Mouse (Mus musculus): Measurements from ENCODE around the gene Nr2c2.

DNA sequence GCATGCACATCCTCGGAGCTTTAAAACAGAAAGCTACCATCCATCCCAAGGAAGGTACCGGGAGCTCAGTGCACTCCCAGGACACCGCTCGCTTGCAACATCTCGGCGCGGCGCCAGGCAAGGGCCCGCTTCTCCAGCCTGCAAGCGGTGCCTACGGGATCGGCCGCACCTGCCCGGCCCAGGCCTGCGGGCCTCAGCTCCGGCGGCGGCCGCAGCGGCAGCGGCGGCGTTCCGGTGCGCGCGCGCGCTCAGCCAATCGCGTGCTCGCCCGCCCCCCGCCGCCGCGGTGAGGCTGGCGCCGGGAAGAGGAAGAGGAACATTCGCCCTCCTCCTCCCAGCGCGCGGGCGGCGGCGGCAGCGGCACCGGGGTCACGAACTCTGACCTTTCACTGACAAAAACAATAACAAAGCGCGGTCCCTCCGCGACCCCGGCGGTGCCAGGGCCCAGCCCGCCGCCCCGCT, at the start of gene Nr2c2:
- TF ChIP-seq CTCF (IDR thresholded peaks at IDR 0.05; ENCODE audit: insufficient read depth, low read depth, low read length) = 0 out of 2 replicates have a peak, but pooled peaks have one; percentile 10
- peak; percentile 87 for TF ChIP-seq POLR2A (IDR thresholded peaks at IDR 0.05; ENCODE audit: insufficient read depth, low read depth, low read length)

Measured in olfactory bulb, adult 2 months (tissue).